Mouse (Mus musculus): Measurements from ENCODE around the gene Hacl1. TPM values are rescaled to one million over a fixed set of nuclear protein-coding genes. Genes with fewer than 3 reads are reported as not detected.

The Hacl1 gene
- total RNA-seq, 2 experiments from 2014 or later, result 0.58 to 11.2 TPM

DNA sequence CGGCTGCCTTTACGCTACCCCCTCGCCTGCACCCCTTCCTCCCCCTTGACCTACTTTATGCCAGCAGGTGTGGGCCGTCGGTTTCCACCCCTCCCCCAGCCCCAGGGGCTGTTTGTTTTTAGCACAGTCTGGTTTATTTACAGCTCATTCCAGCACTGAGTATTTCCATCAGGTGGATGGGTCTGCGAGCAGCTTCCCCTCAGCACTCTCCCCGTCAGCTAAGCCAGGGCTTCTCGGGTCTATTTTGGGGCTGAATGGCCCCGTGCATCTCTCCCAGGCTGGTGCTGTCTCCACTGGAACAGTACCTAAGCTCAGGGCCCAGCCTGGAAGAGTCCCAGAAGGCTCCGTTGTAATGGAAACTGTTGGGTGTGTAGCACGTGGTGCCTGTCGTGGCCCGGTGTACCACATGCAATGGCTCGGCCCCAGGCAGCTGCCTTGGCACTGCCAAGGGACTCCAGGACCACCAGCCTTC, 85.1 kb downstream of the Hacl1 start:
- ATAC-seq (replicated peaks; ENCODE audit: low FRiP score, poor library complexity, severe bottlenecking), result no peak

DNA sequence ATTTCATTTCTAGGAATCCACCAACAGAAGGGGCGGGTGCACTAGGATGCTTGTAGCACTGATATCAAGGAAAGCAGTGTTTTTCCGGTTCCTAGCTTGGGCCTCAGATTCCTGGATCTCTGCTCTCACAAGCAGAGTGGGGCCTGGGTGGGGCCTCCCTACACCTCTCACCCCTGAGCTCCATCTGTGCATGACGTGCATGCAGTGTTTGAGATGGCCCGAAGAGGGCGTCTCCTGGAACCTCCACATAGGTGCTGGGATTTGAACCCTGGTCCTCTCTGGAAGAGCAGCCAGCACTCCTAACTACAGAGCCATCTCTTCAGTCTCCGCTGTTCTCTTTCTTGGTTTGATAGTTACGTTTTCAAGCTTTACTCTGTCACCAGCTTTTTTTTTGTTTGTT, 86.1 kb downstream of the Hacl1 start:
- no peak for ATAC-seq (replicated peaks; ENCODE audit: low FRiP score, poor library complexity, severe bottlenecking)

Other genes with a start within 250 kb of the Hacl1 start
- gene Sh3bp5, start 205.2 kb downstream of the Hacl1 start, total RNA-seq (2015; ENCODE audit: low replicate concordance), result 8.5 and 15.3 TPM in 2 replicates
- gene Sh3bp5, start 205.2 kb downstream of the Hacl1 start, total RNA-seq (2017; ENCODE audit: low replicate concordance), result 8.1 and 11.1 TPM in 2 replicates
- gene Eaf1, start 146.9 kb downstream of the Hacl1 start, total RNA-seq (2015; ENCODE audit: low replicate concordance), result 10.4 and 13.0 TPM in 2 replicates
- 8.2 and 12.0 TPM in 2 replicates for gene Eaf1, start 146.9 kb downstream of the Hacl1 start, total RNA-seq (2017; ENCODE audit: low replicate concordance)
- gene Mettl6, start 146.2 kb downstream of the Hacl1 start, total RNA-seq (2015; ENCODE audit: low replicate concordance), result 10.2 and 13.8 TPM in 2 replicates
- gene Mettl6, start 146.2 kb downstream of the Hacl1 start, total RNA-seq (2017; ENCODE audit: low replicate concordance), result 24.1 and 33.0 TPM in 2 replicates
- gene Colq, start 49.9 kb downstream of the Hacl1 start, total RNA-seq (2015; ENCODE audit: low replicate concordance), result not detected in 2 replicates
- 0.42 TPM in 1 of 2 replicates, not detected in the other for gene Colq, start 49.9 kb downstream of the Hacl1 start, total RNA-seq (2017; ENCODE audit: low replicate concordance)
- gene Gm49387, start 408 bp downstream of the Hacl1 start, total RNA-seq (2015; ENCODE audit: low replicate concordance), result 2.7 TPM in 1 of 2 replicates, not detected in the other
- not detected in 2 replicates for gene Gm49387, start 408 bp downstream of the Hacl1 start, total RNA-seq (2017; ENCODE audit: low replicate concordance)
- gene Btd, start 258 bp downstream of the Hacl1 start, total RNA-seq (2015; ENCODE audit: low replicate concordance), result 5.6 and 18.3 TPM in 2 replicates
- gene Btd, start 258 bp downstream of the Hacl1 start, total RNA-seq (2017; ENCODE audit: low replicate concordance), result 4.5 and 5.3 TPM in 2 replicates
- gene Ankrd28, start 189.4 kb upstream of the Hacl1 start, total RNA-seq (2015; ENCODE audit: low replicate concordance), result 79.4 and 80.5 TPM in 2 replicates
- gene Ankrd28, start 189.4 kb upstream of the Hacl1 start, total RNA-seq (2017; ENCODE audit: low replicate concordance), result 147 and 157 TPM in 2 replicates

Data from erythroblast, adult 5-6 weeks (primary cell).